Mouse (Mus musculus) neural tube, embryonic 13.5 days (tissue): ENCODE results near the gene Pidd1. TPM values are rescaled to one million over a fixed set of nuclear protein-coding genes. Genes with fewer than 3 reads are reported as not detected.
A peak's percentile ranks its signal among the peaks of the same experiment; 100 is the strongest.

Experiments used
- ATAC-seq: fragments of 200-750 bp; cut with Nextera tagmentation; 2 replicates; pipeline ENCODE4 v1.8.0; 2017; ENCODE audit warnings: low read depth, mild to moderate bottlenecking, moderate TSS enrichment, moderate library complexity
- H3K27ac ChIP-seq: fragments of 300-500 bp; sonication (generic); replicated peaks from 2 replicates; pipeline ENCODE4 v1.5.1; 2015; ENCODE audit warnings: moderate library complexity, mild to moderate bottlenecking, inconsistent platforms
- H3K27me3 ChIP-seq: fragments of 300-500 bp; sonication (generic); 2 replicates; pipeline ENCODE4 v1.6.1; 2015; ENCODE audit warnings: mild to moderate bottlenecking, inconsistent platforms
- H3K36me3 ChIP-seq: fragments of 300-500 bp; sonication (generic); 2 replicates; pipeline ENCODE4 v1.6.1; 2015; ENCODE audit warnings: mild to moderate bottlenecking, inconsistent platforms
- H3K4me1 ChIP-seq: fragments of 300-500 bp; sonication (generic); replicated peaks from 2 replicates; pipeline ENCODE4 v1.6.1; 2015; ENCODE audit warnings: inconsistent platforms
- H3K4me2 ChIP-seq: fragments of 300-500 bp; sonication (generic); 2 replicates; pipeline ENCODE4 v1.6.1; 2015; ENCODE audit warnings: inconsistent platforms, mild to moderate bottlenecking, moderate library complexity
- H3K4me3 ChIP-seq: fragments of 300-500 bp; sonication (generic); 2 replicates; pipeline ENCODE4 v1.5.1; 2015; ENCODE audit warnings: mild to moderate bottlenecking, inconsistent platforms
- H3K9ac ChIP-seq: fragments of 300-500 bp; sonication (generic); 2 replicates; pipeline ENCODE4 v1.6.1; 2015; ENCODE audit warnings: moderate library complexity, mild to moderate bottlenecking, inconsistent platforms
- H3K9me3 ChIP-seq: fragments of 300-500 bp; sonication (generic); 2 replicates; pipeline ENCODE4 v1.6.1; 2016; ENCODE audit warnings: inconsistent platforms
- WGBS: fragments of 180-500 bp; shearing (Covaris S2); methylation state at CpG from one replicate; pipeline ENCODE4 v1.1.7; 2015; 5-methylcytosine and 5-hydroxymethylcytosine counted together
- polyA plus RNA-seq: library from polyadenylated mRNA; unstranded; fragments of >200 nt; fragmentation: Nextera tagmentation; extraction: Ambion mirVana; gene quantifications from 2 replicates; pipeline ENCODE4 v1.2.1, GENCODE M21; 2015

Gene Pidd1
- polyA plus RNA-seq, 1 experiment from 2014 or later, result 3.9 TPM

- peaks cover 73% of the 10 kb centered on the region for H3K4me1 ChIP-seq
- H3K27ac ChIP-seq, result no peak overlapping the region
- no peak overlapping the region for H3K4me2 ChIP-seq
- no peaks in the 10 kb centered on the region for H3K9me3 ChIP-seq
- no peaks in the 10 kb centered on the region for H3K27me3 ChIP-seq
- 0 out of 2 replicates have a peak overlapping the region, but pooled peaks have one; percentile 86 for H3K9ac ChIP-seq
- no peak overlapping the region for H3K4me3 ChIP-seq
- no peak for ATAC-seq
- WGBS, result 86% methylated on average over 8 of the region's 8 CpGs
- peaks cover 45% of the 10 kb centered on the region for H3K36me3 ChIP-seq
Measured at GRCm38 (mm10) chr7:141432186-141432611, 11.6 kb downstream of the Pidd1 start.

GRCm38 (mm10) chr7:141431434-141432185, 12.2 kb downstream of the Pidd1 start:
- Histone ChIP-seq H3K9me3 (no peaks in the 10 kb centered on the region), H3K27me3 (no peaks in the 10 kb centered on the region), H3K4me3 (no peak overlapping the region), H3K4me2 (no peak overlapping the region), H3K36me3 (peaks cover 51% of the 10 kb centered on the region), H3K4me1 (peaks cover 67% of the 10 kb centered on the region), H3K9ac (no peak overlapping the region), H3K27ac (no peak overlapping the region)
- no peak for ATAC-seq
- WGBS, result 94% methylated on average over 19 of the region's 19 CpGs

GRCm38 (mm10) chr7:141430585-141431240, 13.1 kb downstream of the Pidd1 start:
- no peaks in the 10 kb centered on the region for H3K9me3 ChIP-seq
- no peak overlapping the region for H3K9ac ChIP-seq
- H3K4me2 ChIP-seq, result no peak overlapping the region
- H3K4me1 ChIP-seq, result peaks cover 58% of the 10 kb centered on the region
- peaks cover 55% of the 10 kb centered on the region for H3K36me3 ChIP-seq
- no peak overlapping the region for H3K27ac ChIP-seq
- no peak for ATAC-seq
- WGBS, result 94% methylated on average over 9 of the region's 9 CpGs
- no peak overlapping the region for H3K4me3 ChIP-seq
- no peaks in the 10 kb centered on the region for H3K27me3 ChIP-seq

- Histone ChIP-seq H3K9ac (peak overlapping the region; percentile 87; the same call in 1 of the 2 replicates), H3K27ac (peak overlapping the region; percentile 87), H3K27me3 (no peaks in the 10 kb centered on the region), H3K4me1 (peaks cover 51% of the 10 kb centered on the region), H3K36me3 (peaks cover 55% of the 10 kb centered on the region), H3K4me3 (no peak overlapping the region), H3K4me2 (peak overlapping the region; percentile 88), H3K9me3 (no peaks in the 10 kb centered on the region)
- 58% methylated on average over 9 of the region's 9 CpGs for WGBS
- ATAC-seq, result peak; percentile 44; the same call in 1 of the 2 replicates
Measured at GRCm38 (mm10) chr7:141429840-141430584, 13.8 kb downstream of the Pidd1 start.

DNA sequence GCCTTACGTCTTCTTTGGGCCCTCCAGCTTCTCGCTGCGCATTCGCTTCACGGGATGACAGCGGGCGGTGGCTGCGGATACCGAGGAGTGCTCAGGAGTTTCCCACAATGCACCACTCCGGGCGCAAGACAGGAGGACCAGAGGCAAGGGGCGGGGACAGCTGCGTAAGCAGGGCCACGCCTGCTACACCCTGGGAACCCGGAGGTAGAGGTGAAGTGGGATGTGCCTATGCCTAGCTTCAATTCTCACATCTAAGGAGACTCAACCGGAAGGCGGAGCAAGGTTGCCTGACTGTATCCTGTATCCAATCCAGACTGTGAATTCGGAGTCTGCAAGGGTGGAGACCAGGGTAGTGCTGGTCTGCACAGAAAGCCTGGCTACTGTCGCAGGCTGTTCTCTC, 14.5 kb downstream of the Pidd1 start, which contains the start of gene Cend1:
Gene Cend1 (minus strand): TSS at position 182 of the 400 bp plus-strand sequence.
- Histone ChIP-seq H3K27me3 (no peaks in the 10 kb centered on the region), H3K9ac (peak within 1 kb of the TSS; percentile 87), H3K4me3 (peak within 1 kb of the TSS; percentile 62), H3K4me1 (peaks cover 44% of the 10 kb centered on the region), H3K9me3 (no peaks in the 10 kb centered on the region), H3K36me3 (peaks cover 55% of the 10 kb centered on the region), H3K27ac (peak within 1 kb of the TSS; percentile 87), H3K4me2 (peak within 1 kb of the TSS; percentile 88)
- WGBS, result 3% methylated on average over 19 of the region's 19 CpGs
- peak; percentile 86 for ATAC-seq

DNA sequence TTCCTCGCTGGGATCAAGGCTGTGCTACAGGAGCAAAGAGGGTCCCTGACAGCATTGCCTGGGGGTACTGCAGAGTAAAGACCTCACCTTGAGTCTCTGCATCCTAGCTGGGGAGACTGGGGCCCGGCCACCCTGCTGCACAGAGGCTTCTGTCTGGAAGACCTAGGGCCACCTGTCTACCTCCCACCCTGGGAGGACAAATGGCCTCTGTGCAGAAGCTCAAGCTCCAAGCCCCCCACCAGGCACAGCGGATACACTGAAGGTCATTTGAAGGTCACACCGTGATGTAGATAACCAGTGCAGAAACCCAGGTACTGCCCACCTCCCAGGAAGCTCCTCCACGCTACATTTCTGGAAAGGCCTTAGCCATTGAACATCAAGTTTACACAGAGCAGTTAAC, 15.1 kb downstream of the Pidd1 start:
- H3K27me3 ChIP-seq, result no peaks in the 10 kb centered on the region
- H3K27ac ChIP-seq, result peak overlapping the region; percentile 87
- H3K4me1 ChIP-seq, result peaks cover 38% of the 10 kb centered on the region
- ATAC-seq, result 0 out of 2 replicates have a peak, but pooled peaks have one; percentile 5
- H3K9ac ChIP-seq, result peak overlapping the region; percentile 87
- H3K4me2 ChIP-seq, result peak overlapping the region; percentile 88
- H3K9me3 ChIP-seq, result no peaks in the 10 kb centered on the region
- H3K4me3 ChIP-seq, result peak overlapping the region; percentile 62
- 47% methylated on average over 5 of the region's 5 CpGs for WGBS
- H3K36me3 ChIP-seq, result peaks cover 52% of the 10 kb centered on the region

GRCm38 (mm10) chr7:141426948-141427730, 16.7 kb downstream of the Pidd1 start:
- Histone ChIP-seq H3K4me3 (no peak overlapping the region), H3K4me1 (peaks cover 24% of the 10 kb centered on the region), H3K27ac (no peak overlapping the region), H3K9ac (no peak overlapping the region), H3K4me2 (no peak overlapping the region), H3K27me3 (no peaks in the 10 kb centered on the region), H3K36me3 (peaks cover 37% of the 10 kb centered on the region), H3K9me3 (no peaks in the 10 kb centered on the region)
- no peak for ATAC-seq
- WGBS, result 86% methylated on average over 12 of the region's 12 CpGs

DNA sequence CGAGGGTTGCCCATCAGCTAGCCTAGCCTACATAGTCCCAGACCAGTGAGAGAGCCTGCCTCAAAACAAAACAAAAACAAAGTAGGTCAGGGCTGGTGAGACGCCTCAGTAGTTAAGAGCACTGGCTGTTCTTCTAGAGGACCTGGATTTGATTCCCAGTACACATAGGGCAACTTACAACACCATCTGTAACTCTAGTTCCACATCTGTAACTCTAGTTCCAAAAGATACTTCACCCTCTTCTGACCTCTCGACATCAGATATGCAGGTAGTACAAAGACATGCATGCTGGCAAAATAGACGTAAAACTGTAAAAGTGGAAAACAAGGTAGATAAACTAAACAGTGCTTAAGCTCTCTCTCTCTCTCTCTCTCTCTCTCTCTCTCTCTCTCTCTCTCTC, 20.0 kb downstream of the Pidd1 start:
- 78% methylated on average over 4 of the region's 4 CpGs for WGBS
- H3K9me3 ChIP-seq, result no peaks in the 10 kb centered on the region
- no peak overlapping the region for H3K9ac ChIP-seq
- H3K27me3 ChIP-seq, result no peaks in the 10 kb centered on the region
- no peak overlapping the region for H3K4me2 ChIP-seq
- H3K4me3 ChIP-seq, result no peak overlapping the region
- no peak for ATAC-seq
- peaks cover 15% of the 10 kb centered on the region for H3K36me3 ChIP-seq
- H3K27ac ChIP-seq, result no peak overlapping the region
- H3K4me1 ChIP-seq, result peaks cover 10% of the 10 kb centered on the region

- 87% methylated on average over 9 of the region's 9 CpGs for WGBS
- Histone ChIP-seq H3K27me3 (no peaks in the 10 kb centered on the region), H3K27ac (no peak overlapping the region), H3K9me3 (no peaks in the 10 kb centered on the region), H3K4me1 (no peaks in the 10 kb centered on the region), H3K36me3 (no peaks in the 10 kb centered on the region), H3K9ac (no peak overlapping the region), H3K4me3 (no peak overlapping the region), H3K4me2 (no peak overlapping the region)
- no peak for ATAC-seq
Measured at GRCm38 (mm10) chr7:141420030-141420702, 23.7 kb downstream of the Pidd1 start.

GRCm38 (mm10) chr7:141418970-141419369, 24.9 kb downstream of the Pidd1 start:
- no peaks in the 10 kb centered on the region for H3K36me3 ChIP-seq
- peaks cover 7% of the 10 kb centered on the region for H3K4me1 ChIP-seq
- H3K27me3 ChIP-seq, result no peaks in the 10 kb centered on the region
- WGBS, result 58% methylated on average over 7 of the region's 7 CpGs
- no peak overlapping the region for H3K4me2 ChIP-seq
- H3K27ac ChIP-seq, result no peak overlapping the region
- H3K9ac ChIP-seq, result no peak overlapping the region
- H3K9me3 ChIP-seq, result no peaks in the 10 kb centered on the region
- ATAC-seq, result no peak
- H3K4me3 ChIP-seq, result no peak overlapping the region
